Mouse (Mus musculus) ovary, postnatal 10 days (tissue): Measurements from ENCODE around the gene Prpf8.
"Not testable (repeated sequence)": the region's sequence is repeated elsewhere in the genome, so short reads cannot be mapped to it uniquely, and the experiment has no call there.

Source experiments
- DNase-seq: peaks from one replicate; pipeline ENCODE4 v3.0.0; 2022; ENCODE audit warnings: low spot score

The Prpf8 gene

DNA sequence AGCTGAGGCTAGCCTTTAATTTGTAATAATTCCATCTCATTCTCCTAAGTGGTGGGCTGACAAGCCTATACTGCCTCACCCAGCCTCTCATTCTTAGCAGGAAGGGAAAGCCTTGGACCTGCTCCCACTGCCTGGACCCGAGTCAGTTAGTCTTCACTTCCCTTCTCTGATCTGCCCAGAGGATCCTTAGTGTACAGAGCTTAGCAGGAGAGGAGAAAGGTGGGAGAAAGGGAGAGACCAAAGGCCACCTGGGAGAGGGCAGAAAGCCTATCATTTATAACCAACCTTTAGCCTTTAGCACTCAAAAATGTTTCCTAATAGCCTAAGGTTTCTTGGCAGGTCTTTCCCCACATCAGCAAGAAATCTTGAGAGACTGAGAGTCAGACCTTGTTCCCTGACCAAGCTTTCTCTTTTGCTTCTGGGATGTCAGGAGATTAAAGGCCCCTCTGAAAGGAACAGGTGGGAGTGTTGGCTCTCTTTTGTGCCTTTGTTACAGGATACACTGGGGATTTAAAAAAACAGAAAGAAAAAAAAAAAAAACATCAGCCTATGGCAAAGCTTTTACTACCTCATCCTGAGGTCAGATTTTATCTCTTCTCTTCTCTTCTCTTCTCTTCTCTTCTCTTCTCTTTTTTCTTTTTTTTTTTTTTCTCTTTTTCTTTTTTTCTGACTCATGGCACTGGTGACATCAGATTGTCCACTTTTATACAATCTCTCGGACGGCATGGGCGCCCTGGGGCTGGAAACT, 47.8 kb downstream of the Prpf8 start:
- DNase-seq, result no peak

DNA sequence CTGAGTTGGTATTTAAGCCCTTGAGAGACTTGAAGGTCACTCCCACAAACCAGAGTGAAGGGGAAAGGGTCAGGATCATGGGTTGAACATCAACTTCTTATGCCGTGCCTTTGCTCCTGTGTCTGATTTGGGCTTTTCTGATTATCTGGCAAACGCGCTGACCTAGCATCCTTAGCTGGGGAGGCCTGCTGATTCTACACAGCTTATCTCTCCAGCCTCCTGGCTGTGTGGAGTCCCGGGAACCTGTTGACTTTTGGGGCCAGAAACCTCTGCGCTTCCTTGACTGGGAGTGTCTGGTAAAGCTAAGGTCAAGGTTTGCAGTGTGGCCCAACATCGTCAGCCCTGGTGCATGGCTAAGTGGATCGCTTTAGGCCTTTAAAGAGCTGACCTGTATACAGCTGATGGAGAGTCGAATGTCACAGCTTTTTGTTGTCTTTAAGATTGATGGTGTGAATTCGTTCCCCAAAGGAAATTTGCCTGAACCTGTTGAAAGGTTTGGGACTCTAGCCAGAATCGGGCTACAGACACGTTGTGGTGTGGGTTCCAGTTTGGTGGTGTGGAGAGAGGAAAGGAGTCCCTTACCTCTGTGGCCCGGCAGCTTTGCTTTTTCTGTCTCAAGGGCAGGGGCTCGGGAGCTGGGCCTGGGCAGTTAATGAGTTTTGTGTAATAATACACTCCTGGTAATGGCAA, 48.6 kb downstream of the Prpf8 start:
- DNase-seq, result no peak

DNA sequence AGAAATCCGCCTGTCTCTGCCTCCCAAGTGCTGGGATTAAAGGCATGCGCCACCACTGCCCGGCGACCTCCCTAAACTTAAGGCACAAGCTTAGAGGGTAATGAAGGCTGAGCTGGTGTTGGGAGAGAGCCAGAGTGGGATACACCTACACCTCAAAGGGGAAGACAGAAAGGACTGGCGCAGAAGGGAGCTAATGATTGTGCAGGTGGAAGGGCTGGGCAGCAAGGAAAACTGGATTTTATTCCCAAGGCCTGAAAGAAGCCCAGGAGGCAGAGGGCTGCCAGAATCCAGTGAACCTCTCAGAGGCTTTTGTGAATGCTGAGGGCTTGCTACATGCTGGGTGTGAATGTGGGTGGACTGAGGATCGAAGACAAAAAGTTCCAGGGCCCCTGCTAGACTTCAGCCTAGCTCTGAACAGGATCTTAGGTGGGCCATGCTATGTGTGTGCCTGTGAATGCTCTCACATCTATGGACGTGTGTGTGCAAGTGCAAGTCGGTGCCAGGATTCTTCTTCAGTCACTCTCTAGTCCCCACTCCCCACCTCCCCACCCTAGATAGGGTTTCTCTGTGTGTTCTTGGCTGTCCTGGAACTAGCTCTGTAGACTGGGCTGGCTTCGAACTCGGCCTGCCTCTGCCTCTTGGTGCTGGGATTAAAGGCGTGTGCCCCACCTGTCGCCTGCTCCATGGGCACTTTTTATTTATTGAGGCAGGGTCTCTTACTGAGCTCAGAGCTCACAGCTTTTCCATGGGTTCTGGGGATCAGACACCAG, 49.8 kb downstream of the Prpf8 start:
- no peak for DNase-seq

DNA sequence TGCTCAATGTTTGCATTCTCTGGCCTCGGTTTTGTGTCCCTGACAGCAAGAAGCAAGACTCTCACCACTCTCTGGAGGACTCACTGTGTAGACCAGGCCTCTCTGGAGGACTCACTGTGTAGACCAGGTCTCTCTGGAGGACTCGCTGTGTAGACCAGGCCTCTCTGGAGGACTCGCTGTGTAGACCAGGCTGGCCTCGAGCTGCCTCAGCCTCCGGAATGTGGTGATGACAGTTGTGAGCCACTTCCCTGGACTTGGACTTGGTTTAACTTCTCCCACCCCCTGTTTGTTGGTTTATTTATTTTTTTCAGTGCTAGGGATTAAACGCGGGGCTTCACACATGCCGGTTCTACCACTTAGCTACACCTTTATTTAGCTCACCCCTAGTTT, 50.4 kb downstream of the Prpf8 start:
- no peak for DNase-seq

DNA sequence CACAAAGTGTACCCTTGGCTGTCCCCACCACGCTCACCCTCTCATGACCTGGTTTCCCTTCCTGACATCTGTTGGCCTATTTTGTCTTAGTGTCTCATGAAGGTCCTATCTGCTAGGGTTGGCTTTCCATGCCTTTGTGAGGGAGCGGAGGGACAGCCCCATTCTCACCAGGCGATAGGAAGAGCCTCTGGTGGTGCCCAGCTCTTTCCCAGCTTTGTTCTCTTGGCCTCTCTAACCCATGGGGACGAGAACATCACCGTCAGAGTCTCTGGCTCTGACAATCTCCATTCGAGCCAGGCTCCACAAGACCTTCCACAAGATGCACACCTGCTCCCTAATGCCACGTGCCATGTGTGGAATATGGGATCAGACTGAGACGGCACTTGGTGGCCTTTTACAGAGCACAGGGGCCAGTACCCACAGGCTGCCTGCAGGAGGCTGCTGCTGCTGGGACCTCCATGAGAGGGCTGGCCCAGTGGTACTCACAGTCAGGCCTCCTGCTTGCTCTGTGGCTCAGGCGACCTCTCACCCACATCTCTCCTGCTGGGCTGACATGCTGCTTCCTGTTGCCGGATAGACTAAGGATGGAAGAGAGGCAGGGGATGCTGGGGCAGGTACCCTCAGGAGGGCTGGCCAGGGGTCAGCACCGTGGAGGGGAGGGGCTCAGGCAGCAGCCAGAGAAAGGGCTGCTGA, 51.0 kb downstream of the Prpf8 start:
- DNase-seq, result no peak

DNA sequence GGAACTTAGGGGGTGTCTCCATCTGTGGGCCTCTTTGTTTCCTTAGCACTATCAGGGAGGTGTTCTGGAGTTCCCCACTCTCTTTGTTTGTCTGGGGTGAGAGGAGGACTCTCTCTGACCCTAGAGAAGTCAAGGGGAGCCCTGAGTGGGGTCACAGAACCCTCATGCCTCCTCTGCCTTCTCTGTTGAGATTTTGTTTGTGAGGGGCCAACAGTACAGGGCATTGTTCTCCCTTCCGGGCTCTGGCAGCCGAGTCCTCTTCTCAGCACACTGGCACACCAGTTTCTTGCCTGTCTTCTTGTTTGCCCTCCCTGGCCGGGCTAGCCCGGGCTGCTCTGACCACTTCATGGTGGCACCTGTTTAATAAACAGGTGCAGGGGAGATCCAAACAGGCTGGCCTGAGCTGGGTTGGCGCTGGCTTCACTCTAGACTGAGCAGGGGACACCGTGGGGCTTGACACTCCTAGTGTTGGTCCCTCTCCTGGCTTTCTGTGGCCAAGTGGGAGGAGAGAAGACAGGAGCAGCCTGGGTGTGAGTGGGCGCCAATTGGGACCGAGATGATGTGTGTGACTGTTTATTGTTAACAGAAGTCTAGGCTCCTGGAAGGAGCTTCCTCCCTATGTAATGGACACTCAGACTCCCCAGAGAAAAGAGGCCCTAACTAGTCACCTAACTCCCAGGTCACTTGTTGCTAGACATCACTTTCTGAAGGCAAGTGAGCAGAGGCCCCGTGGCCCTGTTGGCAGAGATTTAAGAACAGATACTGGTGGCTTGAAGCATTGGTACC, 51.8 kb downstream of the Prpf8 start:
- DNase-seq, result no peak

DNA sequence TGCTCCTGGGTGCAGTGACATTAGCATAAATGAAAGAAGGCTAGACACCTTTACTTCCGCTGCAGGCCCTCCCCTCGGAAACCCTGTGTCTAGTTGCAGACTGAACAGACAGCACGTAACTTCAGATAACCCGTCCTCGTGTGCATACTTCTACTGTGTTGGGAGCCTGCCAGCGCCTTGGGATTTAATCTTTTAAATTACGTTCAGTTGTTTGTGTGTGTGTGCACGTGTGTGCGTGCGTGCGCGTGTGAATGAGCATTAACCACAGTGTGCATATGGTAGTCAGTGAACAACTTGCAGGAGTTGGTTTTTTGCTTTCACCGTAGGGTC, 52.3 kb downstream of the Prpf8 start:
- DNase-seq, result no peak

DNA sequence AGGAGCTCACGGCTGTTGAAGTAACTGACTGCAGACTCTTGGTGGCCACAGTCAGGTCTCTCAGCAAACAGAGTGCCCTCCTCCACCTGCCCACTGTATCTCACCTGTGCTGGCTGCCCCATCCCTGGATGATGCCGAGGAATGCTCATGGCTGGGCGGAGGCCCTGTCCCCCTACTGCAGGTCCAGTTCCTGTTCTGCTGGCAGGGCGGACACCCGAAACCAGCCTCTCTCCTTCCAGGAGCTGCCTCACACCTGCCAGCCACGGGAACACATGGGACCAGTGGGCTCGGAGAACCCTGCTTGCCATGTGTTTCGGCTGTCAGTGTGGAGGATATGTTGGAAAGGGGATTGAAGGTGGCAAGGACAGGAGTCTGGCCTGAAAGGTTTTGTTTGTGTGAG, 53.6 kb downstream of the Prpf8 start:
- no peak for DNase-seq

DNA sequence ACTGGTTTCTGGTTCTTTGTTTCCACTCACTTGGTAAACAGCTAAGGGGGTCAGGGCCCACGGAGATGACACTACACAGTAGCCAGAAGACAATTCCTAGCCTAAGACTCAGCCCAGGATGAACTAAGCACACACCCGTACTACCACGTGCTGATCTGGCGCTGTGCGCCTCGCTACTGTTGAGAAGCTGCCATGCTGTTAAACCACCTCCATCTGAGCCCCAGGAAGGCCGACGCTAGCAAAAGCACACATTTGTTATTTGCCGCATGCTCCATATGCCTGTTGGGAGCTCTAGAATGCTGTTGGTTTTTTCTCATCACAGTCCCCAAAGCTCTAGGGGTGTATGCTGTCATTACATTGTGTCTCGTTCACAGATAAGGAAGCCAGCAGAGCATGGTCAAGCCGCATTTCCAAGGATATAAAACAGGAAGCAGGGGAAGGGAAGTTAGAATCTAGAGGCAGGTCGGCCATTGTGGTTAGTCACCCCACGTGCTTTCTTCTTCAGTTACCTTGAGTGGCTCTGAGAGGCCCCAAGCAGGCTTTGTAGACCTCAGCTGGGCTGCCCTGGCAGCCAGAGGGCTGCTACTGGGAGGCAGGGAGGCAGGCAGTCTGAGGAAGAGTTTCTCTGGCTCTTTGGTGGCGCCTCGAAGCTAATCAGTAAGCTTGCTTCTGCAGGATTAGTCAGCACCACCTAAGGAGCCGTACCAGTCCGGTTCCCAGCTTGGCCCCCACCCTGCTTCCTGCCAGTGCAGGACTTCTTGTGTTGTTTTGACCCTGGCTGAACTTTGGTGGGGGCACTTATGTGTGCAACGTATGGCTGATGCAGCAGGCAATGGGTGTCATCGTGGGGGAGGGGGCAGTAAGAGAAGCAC, 54.3 kb downstream of the Prpf8 start:
- no peak for DNase-seq

DNA sequence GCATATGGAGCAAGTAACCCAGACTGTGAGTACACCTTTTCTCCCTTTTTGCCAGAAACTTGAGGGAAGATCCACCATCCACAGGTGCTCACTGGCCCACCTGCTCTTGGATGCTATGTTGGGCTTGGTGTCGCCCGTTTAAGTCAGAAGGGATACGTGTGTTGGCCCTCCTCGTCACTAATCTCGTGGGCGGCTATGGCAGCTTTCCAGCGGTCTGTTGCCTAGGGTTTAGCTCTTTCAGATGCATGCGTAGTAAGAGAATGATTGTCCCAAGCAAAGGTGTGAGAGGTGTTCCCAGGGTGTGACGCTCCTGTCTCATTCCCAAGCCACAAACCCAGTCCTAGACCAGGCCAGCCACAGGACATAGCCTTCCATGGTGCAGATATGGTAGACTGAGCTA, 58.1 kb downstream of the Prpf8 start:
- DNase-seq, result no peak

DNA sequence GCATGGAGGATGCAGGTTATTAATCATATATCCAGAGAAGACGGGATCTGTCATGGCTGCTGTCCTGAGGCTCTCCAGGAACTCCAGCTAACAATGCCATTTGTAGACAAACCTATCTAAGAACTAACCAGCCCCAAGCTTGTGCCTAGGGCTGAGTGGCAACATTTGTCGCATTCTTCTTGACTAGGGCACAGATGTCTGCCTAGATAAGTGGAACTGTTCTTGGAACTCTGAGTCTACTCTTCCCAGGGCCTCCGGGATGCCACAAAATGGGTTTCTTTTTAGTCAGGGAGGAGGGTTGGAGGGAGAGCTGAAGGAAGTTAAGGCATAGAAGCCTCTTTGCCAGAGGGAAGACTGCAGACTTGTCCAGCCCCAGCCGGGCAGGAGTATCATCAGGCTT, 59.4 kb downstream of the Prpf8 start:
- no peak for DNase-seq

DNA sequence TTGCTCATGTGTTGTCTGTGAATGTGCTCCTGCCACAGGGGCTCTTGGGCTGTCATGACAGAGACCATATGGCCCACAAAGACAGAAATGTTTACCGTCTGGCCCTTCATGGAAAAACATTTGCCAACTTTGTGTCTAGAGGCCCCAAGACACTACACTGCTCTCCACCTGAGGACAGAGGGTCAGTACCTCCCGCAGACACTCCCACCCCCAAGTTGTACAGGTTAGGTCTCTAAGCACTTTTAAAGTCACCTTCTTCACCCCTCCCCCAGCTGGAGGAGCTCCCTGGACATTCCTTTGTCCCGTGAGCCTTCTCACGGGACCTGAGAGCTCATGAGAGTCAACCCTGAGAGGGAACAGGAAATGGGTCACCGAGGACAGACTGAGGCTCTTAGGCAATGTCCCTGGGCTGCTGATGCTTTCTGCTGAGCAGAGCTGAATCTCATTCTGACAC, 63.1 kb downstream of the Prpf8 start:
- no peak for DNase-seq

DNA sequence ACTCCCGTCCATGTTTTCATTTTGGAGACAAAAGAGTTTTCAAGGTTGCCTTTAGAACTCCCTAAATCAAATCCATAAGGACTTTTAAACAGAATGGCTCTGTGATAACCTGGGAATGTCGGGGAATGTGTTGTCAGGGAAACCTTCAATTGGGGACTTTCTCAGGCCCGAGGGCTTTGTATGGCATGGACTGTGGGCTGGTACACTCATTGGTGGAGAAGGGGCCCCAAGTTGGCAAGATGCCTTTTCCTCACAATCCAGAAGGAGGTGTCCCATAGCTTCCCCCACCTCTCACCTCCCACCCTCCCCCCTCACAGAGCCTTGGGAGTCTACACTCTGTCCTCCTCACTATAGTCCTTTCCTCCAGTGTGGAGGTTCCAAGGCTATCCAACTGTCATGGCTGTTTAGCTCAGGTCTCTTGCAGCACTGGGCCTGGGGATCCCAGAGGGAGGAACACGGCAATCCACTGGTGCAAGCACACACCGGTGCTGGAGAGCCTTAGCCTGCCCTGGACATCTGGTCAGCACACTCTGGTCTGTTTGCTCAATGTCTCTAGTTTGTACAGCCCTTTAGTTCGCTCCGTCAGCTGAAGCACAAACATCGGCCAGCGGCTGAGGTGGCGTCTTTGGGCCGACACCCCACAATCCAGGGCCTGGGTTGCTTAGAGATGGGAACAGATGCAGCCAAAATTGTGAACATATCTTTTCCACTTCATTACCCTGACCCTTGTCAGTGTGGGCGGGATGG, 63.8 kb downstream of the Prpf8 start:
- no peak for DNase-seq

DNA sequence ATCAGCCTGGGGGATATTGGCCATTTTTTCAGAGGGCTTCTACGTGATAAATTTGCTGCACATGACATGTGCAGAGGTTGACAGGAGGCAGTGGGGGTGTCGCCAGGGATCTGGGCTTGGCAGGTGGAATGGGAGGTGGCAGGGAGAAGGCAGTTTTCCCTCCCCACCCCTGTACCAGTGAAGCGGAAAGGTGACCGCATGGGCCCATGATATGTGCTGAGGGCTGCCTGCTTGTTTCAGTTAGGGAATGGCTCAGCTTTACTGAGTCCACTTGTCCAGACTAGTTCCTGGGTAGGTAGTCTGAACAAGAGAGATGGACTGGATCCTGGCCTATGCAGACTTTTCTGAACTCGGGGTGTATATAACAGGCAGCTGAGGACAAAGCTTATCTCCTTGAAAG, 64.7 kb downstream of the Prpf8 start:
- no peak for DNase-seq

DNA sequence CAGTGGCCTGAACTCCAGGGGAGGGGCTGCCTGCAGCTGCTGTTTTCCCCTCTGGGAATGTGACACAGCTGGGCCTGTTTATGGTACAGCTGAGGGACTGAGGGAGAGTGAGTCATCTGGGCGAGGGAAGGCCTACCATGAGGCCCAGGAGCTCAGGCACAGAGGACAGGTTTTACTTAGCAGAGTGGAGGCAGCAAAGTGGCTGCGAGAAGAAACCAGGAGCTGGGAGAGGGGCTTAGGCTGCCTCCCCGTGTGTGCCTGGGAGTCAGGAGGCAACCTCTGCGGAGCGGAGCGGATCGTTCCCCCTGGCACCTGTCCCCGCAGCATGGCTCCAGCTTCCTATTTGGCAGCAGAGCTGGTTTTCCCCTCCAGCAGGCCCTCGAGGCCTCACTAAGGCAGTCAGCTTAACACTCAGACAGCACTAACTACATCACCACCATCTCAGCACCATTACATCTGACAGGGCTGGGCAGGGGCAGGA, 65.4 kb downstream of the Prpf8 start:
- DNase-seq, result no peak

DNA sequence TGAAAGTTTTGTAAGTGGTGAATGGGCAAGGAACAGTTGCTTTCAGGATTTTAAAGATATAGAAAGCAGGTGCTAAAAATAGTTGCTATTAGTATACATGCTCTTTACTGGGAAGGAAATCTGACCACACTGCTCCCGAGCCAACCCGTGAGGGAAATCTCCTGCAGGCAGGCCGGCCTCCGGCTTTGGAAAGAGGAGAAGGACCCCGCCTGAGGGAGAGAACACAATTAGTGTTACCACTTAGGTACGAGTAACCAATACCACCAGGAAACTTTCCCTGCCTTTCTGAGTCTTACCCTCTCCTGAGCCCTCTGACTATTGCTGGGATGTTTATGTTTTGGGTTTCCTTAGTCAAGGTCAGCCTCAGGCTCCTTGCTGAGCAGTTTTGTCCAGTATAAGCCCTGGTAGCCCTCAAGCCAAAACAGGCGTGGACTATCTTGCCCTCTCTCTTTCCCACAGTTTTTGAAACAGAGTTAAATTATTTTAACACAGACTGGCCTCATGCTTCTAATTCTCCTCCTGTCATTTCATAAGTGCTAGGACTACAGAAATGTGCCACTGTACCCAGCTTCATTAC, 66.4 kb downstream of the Prpf8 start:
- DNase-seq, result no peak

DNA sequence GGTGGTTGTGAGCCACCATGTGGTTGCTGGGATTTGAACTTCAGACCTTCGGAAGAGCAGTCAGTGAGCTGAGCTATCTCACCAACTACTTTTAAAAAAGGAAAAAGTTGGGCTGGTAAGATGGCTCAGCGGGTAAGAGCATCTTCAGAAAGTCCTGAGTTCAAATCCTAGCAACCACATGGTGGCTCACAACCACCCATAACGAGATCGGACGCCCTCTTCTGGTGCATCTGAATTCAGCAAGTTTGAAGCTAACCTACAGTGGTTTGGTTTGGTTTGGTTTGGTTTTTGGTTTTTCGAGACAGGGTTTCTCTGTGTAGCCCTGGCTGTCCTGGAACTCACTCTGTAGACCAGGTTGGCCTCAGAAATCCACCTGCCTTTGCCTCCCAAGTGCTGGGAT, 69.4 kb downstream of the Prpf8 start:
- not testable (repeated sequence) for DNase-seq

DNA sequence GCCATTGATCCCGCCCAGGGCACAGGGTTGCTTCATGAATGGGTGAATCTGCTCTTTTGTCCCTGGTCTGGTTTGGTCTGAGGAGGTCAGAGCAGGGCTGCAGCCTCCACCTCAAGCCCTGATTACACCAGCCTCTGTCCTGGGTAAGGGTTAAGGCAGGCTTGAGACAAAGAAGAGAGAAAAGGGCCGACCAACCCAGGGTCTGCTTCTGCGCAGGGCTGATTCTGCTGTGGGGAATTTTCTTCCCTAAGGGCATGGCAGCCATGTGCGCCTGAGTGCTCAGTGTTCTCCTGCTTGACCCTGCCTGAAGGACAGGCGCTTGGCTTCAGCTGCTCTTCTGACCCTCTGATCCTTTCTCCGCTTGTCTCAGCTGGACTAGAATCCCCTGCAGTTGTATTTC, 70.5 kb downstream of the Prpf8 start:
- DNase-seq, result no peak

DNA sequence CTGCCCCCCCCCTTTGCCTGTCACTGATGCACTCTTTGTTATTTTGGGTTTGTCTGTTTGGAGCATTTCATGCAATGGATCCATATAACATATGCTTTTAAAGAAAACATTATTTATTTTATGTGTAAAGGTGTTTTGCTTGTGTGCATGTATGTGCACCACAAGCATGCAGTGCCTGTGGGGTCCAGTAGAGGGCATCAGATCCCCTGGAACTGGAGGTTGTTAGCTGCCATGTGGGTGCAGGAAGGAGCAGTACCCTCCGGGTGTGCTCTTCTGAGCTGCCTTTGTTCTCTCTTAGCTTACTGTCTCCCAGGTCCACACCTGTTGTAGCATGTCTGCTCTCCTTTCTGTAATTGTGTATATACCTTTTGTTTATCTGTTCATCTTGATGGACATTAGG, 71.5 kb downstream of the Prpf8 start:
- no peak for DNase-seq
